Mouse (Mus musculus) forebrain, embryonic 16.5 days (tissue): Measurements from ENCODE around the gene Batf3. TPM values are rescaled to one million over a fixed set of nuclear protein-coding genes. Genes with fewer than 3 reads are reported as not detected.

Experiments
- ATAC-seq: fragments of 200-750 bp; cut with Nextera tagmentation; 2 replicates; pipeline ENCODE4 v1.8.0; 2017; ENCODE audit warnings: mild to moderate bottlenecking, moderate library complexity
- H3K27ac ChIP-seq: fragments of 300-500 bp; sonication (generic); 2 replicates; pipeline ENCODE4 v1.5.1; 2014; ENCODE audit warnings: low read length, control low read depth
- H3K27me3 ChIP-seq: fragments of 300-500 bp; sonication (generic); replicated peaks from 2 replicates; pipeline ENCODE4 v1.6.1; 2014; ENCODE audit warnings: low read length; ENCODE audit not compliant: control insufficient read depth, insufficient read depth
- H3K36me3 ChIP-seq: fragments of 300-500 bp; sonication (generic); 2 replicates; pipeline ENCODE4 v1.6.1; 2014; ENCODE audit not compliant: control insufficient read depth, insufficient read depth
- H3K4me1 ChIP-seq: fragments of 300-500 bp; sonication (generic); replicated peaks from 2 replicates; pipeline ENCODE4 v1.6.1; 2014; ENCODE audit warnings: low read length; ENCODE audit not compliant: control insufficient read depth, insufficient read depth
- H3K4me2 ChIP-seq: fragments of 300-500 bp; sonication (generic); 2 replicates; pipeline ENCODE4 v1.6.1; 2014; ENCODE audit warnings: mild to moderate bottlenecking, low read length, control low read depth
- H3K4me3 ChIP-seq: fragments of 300-500 bp; sonication (generic); replicated peaks from 2 replicates; pipeline ENCODE4 v1.5.1; 2014; ENCODE audit warnings: mild to moderate bottlenecking, low read length, control low read depth
- H3K9ac ChIP-seq: fragments of 300-500 bp; sonication (generic); replicated peaks from 2 replicates; pipeline ENCODE4 v1.6.1; 2014; ENCODE audit warnings: low read depth, low read length, control low read depth
- H3K9me3 ChIP-seq: fragments of 300-500 bp; sonication (generic); 2 replicates; pipeline ENCODE4 v1.6.1; 2016; ENCODE audit warnings: low read length; ENCODE audit not compliant: control insufficient read depth
- WGBS: fragments of 180-500 bp; shearing (Covaris S2); extraction: QIAGEN DNeasy Blood & Tissue Kit; methylation state at CpG from one replicate; pipeline ENCODE4 v1.1.7; 2014; 5-methylcytosine and 5-hydroxymethylcytosine counted together
- polyA plus RNA-seq: library from polyadenylated mRNA; unstranded; fragments of >200 nt; fragmentation: Nextera tagmentation; extraction: Ambion mirVana; gene quantifications from 2 replicates; pipeline ENCODE4 v1.2.1, GENCODE M21; 2015

Gene Batf3
- polyA plus RNA-seq, 1 experiment from 2014 or later, result 2.0 TPM

- ATAC-seq, result no peak
- Histone ChIP-seq H3K27me3 (peaks cover 17% of the 10 kb centered on the region), H3K4me1 (peaks cover 12% of the 10 kb centered on the region), H3K9me3 (no peaks in the 10 kb centered on the region), H3K4me3 (peak overlapping the region; percentile 64; the same call in 1 of the 2 replicates), H3K27ac (no peak overlapping the region), H3K4me2 (peak overlapping the region; percentile 93), H3K9ac (peak overlapping the region; percentile 54; the same call in 1 of the 2 replicates), H3K36me3 (no peaks in the 10 kb centered on the region)
- WGBS, result 52% methylated on average over 14 of the region's 14 CpGs
Observed at GRCm38 (mm10) chr1:191096871-191097681, 571 bp upstream of the Batf3 start.

- peaks cover 12% of the 10 kb centered on the region for H3K4me1 ChIP-seq
- H3K36me3 ChIP-seq, result no peaks in the 10 kb centered on the region
- ATAC-seq, result no peak
- no peak overlapping the region for H3K9ac ChIP-seq
- peaks cover 17% of the 10 kb centered on the region for H3K27me3 ChIP-seq
- H3K27ac ChIP-seq, result no peak overlapping the region
- H3K4me2 ChIP-seq, result no peak overlapping the region
- H3K9me3 ChIP-seq, result no peaks in the 10 kb centered on the region
- WGBS, result 43% methylated on average over 5 of the region's 5 CpGs
- no peak overlapping the region for H3K4me3 ChIP-seq
Observed at GRCm38 (mm10) chr1:191099114-191099513, 1.5 kb downstream of the Batf3 start.

GRCm38 (mm10) chr1:191099772-191100291 lies 2.2 kb downstream of the Batf3 start:
- Histone ChIP-seq H3K9ac (no peak overlapping the region), H3K4me3 (no peak overlapping the region), H3K27me3 (peaks cover 17% of the 10 kb centered on the region), H3K4me1 (peaks cover 12% of the 10 kb centered on the region), H3K27ac (no peak overlapping the region), H3K4me2 (no peak overlapping the region), H3K36me3 (no peaks in the 10 kb centered on the region), H3K9me3 (no peaks in the 10 kb centered on the region)
- WGBS, result 73% methylated on average over 5 of the region's 5 CpGs
- ATAC-seq, result no peak

GRCm38 (mm10) chr1:191102730-191103370 lies 5.2 kb downstream of the Batf3 start:
- 87% methylated on average over 15 of the region's 15 CpGs for whole genome bisulfite sequencing
- ATAC-seq, result no peak
- no peak overlapping the region for H3K9ac ChIP-seq
- H3K9me3 ChIP-seq, result no peaks in the 10 kb centered on the region
- no peaks in the 10 kb centered on the region for H3K36me3 ChIP-seq
- H3K4me3 ChIP-seq, result no peak overlapping the region
- H3K4me2 ChIP-seq, result no peak overlapping the region
- no peak overlapping the region for H3K27ac ChIP-seq
- peaks cover 13% of the 10 kb centered on the region for H3K27me3 ChIP-seq
- peaks cover 5% of the 10 kb centered on the region for H3K4me1 ChIP-seq

- 88% methylated on average over 9 of the region's 9 CpGs for WGBS
- Histone ChIP-seq H3K9me3 (no peaks in the 10 kb centered on the region), H3K36me3 (no peaks in the 10 kb centered on the region), H3K4me2 (no peak overlapping the region), H3K27ac (no peak overlapping the region), H3K4me3 (no peak overlapping the region), H3K27me3 (no peaks in the 10 kb centered on the region), H3K9ac (no peak overlapping the region), H3K4me1 (no peaks in the 10 kb centered on the region)
- ATAC-seq, result no peak
Observed at GRCm38 (mm10) chr1:191105246-191105645, 7.6 kb downstream of the Batf3 start.

GRCm38 (mm10) chr1:191107306-191107705 lies 9.7 kb downstream of the Batf3 start:
- Histone ChIP-seq H3K9ac (no peak overlapping the region), H3K4me3 (no peak overlapping the region), H3K27ac (no peak overlapping the region), H3K4me2 (no peak overlapping the region), H3K36me3 (no peaks in the 10 kb centered on the region), H3K9me3 (no peaks in the 10 kb centered on the region), H3K27me3 (no peaks in the 10 kb centered on the region), H3K4me1 (no peaks in the 10 kb centered on the region)
- no peak for ATAC-seq
- 69% methylated on average over 10 of the region's 10 CpGs for WGBS

GRCm38 (mm10) chr1:191109907-191110306 lies 12.3 kb downstream of the Batf3 start:
- Histone ChIP-seq H3K4me3 (no peak overlapping the region), H3K27ac (no peak overlapping the region), H3K4me2 (no peak overlapping the region), H3K9ac (no peak overlapping the region), H3K36me3 (no peaks in the 10 kb centered on the region), H3K4me1 (no peaks in the 10 kb centered on the region), H3K27me3 (no peaks in the 10 kb centered on the region), H3K9me3 (no peaks in the 10 kb centered on the region)
- WGBS, result 93% methylated on average over 9 of the region's 9 CpGs
- no peak for ATAC-seq

GRCm38 (mm10) chr1:191111146-191111545 lies 13.5 kb downstream of the Batf3 start:
- H3K27ac ChIP-seq, result no peak overlapping the region
- 68% methylated on average over 8 of the region's 8 CpGs for WGBS
- H3K4me2 ChIP-seq, result no peak overlapping the region
- ATAC-seq, result no peak
- no peaks in the 10 kb centered on the region for H3K36me3 ChIP-seq
- no peaks in the 10 kb centered on the region for H3K4me1 ChIP-seq
- no peaks in the 10 kb centered on the region for H3K9me3 ChIP-seq
- H3K4me3 ChIP-seq, result no peak overlapping the region
- no peaks in the 10 kb centered on the region for H3K27me3 ChIP-seq
- no peak overlapping the region for H3K9ac ChIP-seq

GRCm38 (mm10) chr1:191114868-191115267 lies 17.2 kb downstream of the Batf3 start:
- Histone ChIP-seq H3K4me1 (no peaks in the 10 kb centered on the region), H3K9me3 (no peaks in the 10 kb centered on the region), H3K4me3 (no peak overlapping the region), H3K36me3 (no peaks in the 10 kb centered on the region), H3K4me2 (no peak overlapping the region), H3K9ac (no peak overlapping the region), H3K27me3 (no peaks in the 10 kb centered on the region), H3K27ac (no peak overlapping the region)
- ATAC-seq, result no peak
- WGBS, result 77% methylated on average over 7 of the region's 7 CpGs
